Mouse (Mus musculus) thymus, postnatal 0 days (tissue): ENCODE results near the gene Dlg4. TPM values are rescaled to one million over a fixed set of nuclear protein-coding genes. Genes with fewer than 3 reads are reported as not detected.

ENCODE experiments used
- DNase-seq: peaks from one replicate; pipeline ENCODE4 v3.0.0-alpha.2; 2015; ENCODE audit warnings: low spot score
- polyA plus RNA-seq: library from polyadenylated mRNA; unstranded; fragments of >200 nt; fragmentation: Nextera tagmentation; extraction: Ambion mirVana; gene quantifications from 2 replicates; pipeline ENCODE4 v1.2.1, GENCODE M21; 2015

Gene Dlg4
- polyA plus RNA-seq, 1 experiment from 2014 or later, result 6.6 TPM

- no peak for DNase-seq
Measured at GRCm38 (mm10) chr11:70019495-70020021, 2.8 kb downstream of the Dlg4 start.

GRCm38 (mm10) chr11:70020022-70020631 lies 3.4 kb downstream of the Dlg4 start:
- DNase-seq, result peak; percentile 67

- peak; percentile 83 for DNase-seq
Measured at GRCm38 (mm10) chr11:70020731-70021263, 4.1 kb downstream of the Dlg4 start.

GRCm38 (mm10) chr11:70021264-70022132 lies 4.8 kb downstream of the Dlg4 start:
- DNase-seq, result peak; percentile 95

- no peak for DNase-seq
Measured at GRCm38 (mm10) chr11:70023481-70024150, 6.9 kb downstream of the Dlg4 start.

- no peak for DNase-seq
Measured at GRCm38 (mm10) chr11:70024151-70024514, 7.4 kb downstream of the Dlg4 start.

GRCm38 (mm10) chr11:70026689-70027088 lies 9.9 kb downstream of the Dlg4 start:
- DNase-seq, result no peak

- DNase-seq, result no peak
Measured at GRCm38 (mm10) chr11:70027397-70027796, 10.7 kb downstream of the Dlg4 start.

GRCm38 (mm10) chr11:70028401-70029129 lies 11.8 kb downstream of the Dlg4 start:
- DNase-seq, result no peak

- DNase-seq, result peak; percentile 78
Measured at GRCm38 (mm10) chr11:70029130-70029801, 12.5 kb downstream of the Dlg4 start.

GRCm38 (mm10) chr11:70029829-70030550 lies 13.2 kb downstream of the Dlg4 start:
- no peak for DNase-seq

GRCm38 (mm10) chr11:70030651-70031320 lies 14.0 kb downstream of the Dlg4 start:
- DNase-seq, result no peak

- no peak for DNase-seq
Measured at GRCm38 (mm10) chr11:70031321-70031670, 14.6 kb downstream of the Dlg4 start.

- no peak for DNase-seq
Measured at GRCm38 (mm10) chr11:70038174-70038573, 21.4 kb downstream of the Dlg4 start.

- DNase-seq, result no peak
Measured at GRCm38 (mm10) chr11:70039631-70040030, 22.9 kb downstream of the Dlg4 start.

GRCm38 (mm10) chr11:70040184-70040583 lies 23.4 kb downstream of the Dlg4 start:
- DNase-seq, result no peak

- no peak for DNase-seq
Measured at GRCm38 (mm10) chr11:70042309-70043085, 25.8 kb downstream of the Dlg4 start.

GRCm38 (mm10) chr11:70043665-70044064 lies 26.9 kb downstream of the Dlg4 start:
- DNase-seq, result no peak
